Mouse (Mus musculus) T-helper 2 cell (primary cell): ENCODE data around the gene Jag2.

Experiments used
- in situ Hi-C: fragments of 300-600 bp; cut with MboI, MseI; formaldehyde crosslinking; loops from one replicate; pipeline ENCODE4 v1.15.1; 2025; ENCODE audit warnings: high pct_unique_total_duplicates

Jag2 gene

DNA sequence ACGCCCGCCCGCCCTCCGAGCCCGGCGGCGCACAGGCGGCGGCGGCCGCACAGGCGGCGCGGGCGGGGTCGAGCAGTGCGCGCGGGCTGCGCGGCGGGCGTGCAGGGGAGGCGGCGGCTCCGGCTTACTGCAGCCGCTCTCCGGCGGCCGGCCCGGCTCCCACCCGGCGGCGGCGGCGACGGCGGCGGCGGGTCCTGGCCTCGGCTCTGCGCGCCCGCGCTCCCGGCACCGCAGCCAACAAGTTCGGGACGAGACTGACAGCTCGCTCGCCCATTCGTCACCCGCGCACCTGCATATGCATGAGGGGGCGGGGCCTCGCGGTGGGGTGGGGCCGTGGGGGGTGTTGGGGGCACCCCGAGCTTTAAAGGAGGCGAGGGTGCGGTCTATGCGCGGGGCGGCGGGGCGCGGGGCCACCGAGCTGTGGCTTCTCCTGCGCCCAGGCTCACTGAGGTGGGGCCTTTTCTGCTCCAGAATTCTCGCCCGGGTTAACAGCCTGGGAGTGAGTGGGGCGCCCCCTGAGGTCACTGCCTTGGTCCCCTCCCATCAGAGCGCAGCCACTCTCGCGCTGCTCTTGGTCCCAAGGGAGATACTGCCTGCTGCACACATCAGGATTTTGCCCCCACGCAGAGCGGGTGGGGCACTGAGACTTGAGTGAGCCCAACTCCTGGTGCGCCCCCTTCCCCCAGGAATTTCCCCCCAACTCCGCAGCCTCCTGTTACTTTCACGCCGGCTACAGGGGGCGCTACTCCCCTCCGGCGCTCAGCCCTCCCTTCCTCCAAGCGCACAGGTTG, at the start of gene Jag2:
Gene Jag2, minus strand, starts transcription at position 215 of the 791 bp plus-strand sequence.
- in situ Hi-C loops = loop anchor here (25.0 kb wide), 1 partner anchor 792 kb away; the partner anchor contains the start of gene Kif26a

GRCm38 (mm10) chr12:112977156-112977555, 47.6 kb upstream of the Jag2 start:
- in situ Hi-C loops = no loop called here

GRCm38 (mm10) chr12:112976371-112977073, 46.9 kb upstream of the Jag2 start, which contains the start of gene Btbd6:
Gene Btbd6, plus strand, starts transcription at chr12:112976482.
- in situ Hi-C loops = no loop called here

DNA sequence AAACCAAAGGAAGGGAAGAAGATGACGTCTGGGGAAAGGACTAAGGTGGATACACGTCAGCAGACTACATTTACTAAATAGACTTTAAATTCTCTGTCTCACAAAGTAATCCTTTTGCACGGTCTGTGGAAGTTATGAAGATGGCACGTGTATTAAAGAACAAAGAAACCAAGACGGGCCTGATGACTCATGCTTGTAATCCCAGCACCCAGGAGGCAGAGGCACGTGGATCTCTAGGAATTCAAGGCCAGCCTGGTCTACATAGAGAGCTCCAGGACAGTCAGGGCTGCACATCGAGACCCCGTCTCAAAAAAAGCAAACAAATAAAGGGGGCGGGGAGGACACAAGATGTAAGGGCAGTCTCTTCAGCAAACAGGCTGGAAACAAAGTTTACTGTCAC, 45.2 kb upstream of the Jag2 start:
- in situ Hi-C loops = no loop called here

GRCm38 (mm10) chr12:112969616-112970015, 40.0 kb upstream of the Jag2 start:
- in situ Hi-C loops = no loop called here

- in situ Hi-C loops = no loop called here
These were observed 39.4 kb upstream of the Jag2 start for GRCm38 (mm10) chr12:112968943-112969342.

- in situ Hi-C loops = no loop called here
These were observed 36.2 kb upstream of the Jag2 start for GRCm38 (mm10) chr12:112965783-112966182.

- in situ Hi-C loops = no loop called here
These were observed 32.3 kb upstream of the Jag2 start for GRCm38 (mm10) chr12:112961872-112962271.

DNA sequence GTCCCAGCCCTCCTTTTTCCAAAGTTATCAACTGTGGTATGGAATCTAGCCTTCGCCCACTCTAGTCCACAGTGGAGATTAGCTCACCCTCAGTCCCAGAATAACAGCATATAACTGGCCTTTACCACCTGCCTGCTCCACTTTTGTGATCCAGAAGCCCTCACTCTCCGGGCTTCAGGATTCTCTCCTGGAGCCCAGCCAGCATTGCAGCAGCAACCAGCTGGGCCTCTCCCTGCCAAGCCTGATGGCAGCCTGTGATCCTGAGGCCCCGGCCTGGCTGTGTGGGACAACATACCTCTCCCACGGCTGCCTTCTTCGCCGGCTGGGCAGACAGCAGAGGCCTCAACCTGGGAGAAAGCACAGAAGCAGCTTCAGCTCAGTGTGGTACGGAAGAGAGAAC, 31.9 kb upstream of the Jag2 start:
- in situ Hi-C loops = no loop called here

GRCm38 (mm10) chr12:112959421-112959820, 29.8 kb upstream of the Jag2 start:
- in situ Hi-C loops = no loop called here

- in situ Hi-C loops = no loop called here
These were observed 28.7 kb upstream of the Jag2 start for GRCm38 (mm10) chr12:112958303-112958702.

- in situ Hi-C loops = no loop called here
These were observed 26.2 kb upstream of the Jag2 start for GRCm38 (mm10) chr12:112955800-112956199.

- in situ Hi-C loops = no loop called here
These were observed 23.5 kb upstream of the Jag2 start for GRCm38 (mm10) chr12:112952926-112953565.

DNA sequence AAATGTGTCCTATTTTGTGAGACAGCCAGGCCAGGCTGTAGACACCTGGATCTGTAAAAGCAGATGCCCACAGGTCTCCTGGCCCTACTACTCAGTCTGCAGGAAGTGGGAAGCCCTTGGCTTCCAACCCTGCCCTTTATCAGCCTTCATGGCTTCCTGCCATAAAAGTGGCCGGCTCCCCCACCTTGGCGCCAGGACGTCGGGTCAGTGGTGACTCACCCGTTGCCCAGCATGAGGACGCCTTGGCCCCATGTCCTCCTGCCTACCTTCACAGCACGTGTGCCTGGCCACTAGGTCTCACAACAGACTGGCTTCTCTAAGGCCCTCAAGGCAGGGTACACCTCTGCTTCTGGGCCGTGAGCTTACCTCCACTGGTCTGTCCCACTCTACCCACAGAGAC, 22.9 kb upstream of the Jag2 start:
- in situ Hi-C loops = no loop called here

DNA sequence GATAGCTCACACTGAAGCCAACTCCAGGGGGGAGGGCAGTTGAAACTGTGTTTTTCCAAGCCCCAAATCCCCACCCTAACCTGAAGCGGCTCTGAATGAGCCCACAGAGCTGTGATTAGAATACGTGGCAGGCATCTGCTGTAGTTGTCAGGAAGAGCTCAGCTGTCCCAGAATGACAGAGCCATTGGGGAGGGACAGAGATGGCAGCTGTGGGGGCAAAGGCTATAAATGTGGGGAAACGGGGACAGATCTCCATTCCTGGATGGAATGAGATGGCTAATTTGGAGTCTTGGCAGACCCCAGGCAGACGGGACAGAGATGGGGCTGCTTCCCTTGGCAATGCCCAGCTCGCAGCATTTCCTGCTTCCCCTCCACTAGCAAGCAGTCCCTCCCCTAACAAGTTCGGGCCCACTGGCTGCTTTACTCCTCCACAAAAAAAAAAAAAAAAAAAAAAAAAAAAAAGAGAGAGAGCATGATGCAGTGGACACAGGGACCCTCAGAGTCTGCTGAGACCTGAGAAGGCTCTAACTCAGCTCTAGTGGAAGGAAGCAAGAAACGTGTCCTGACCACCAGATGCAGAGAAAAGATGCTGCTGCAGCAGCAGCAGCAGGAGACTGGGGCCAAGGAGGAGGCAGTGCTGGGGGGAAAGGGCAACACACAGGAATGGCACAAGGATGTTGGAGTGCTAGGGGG, 21.7 kb upstream of the Jag2 start:
- in situ Hi-C loops = no loop called here

DNA sequence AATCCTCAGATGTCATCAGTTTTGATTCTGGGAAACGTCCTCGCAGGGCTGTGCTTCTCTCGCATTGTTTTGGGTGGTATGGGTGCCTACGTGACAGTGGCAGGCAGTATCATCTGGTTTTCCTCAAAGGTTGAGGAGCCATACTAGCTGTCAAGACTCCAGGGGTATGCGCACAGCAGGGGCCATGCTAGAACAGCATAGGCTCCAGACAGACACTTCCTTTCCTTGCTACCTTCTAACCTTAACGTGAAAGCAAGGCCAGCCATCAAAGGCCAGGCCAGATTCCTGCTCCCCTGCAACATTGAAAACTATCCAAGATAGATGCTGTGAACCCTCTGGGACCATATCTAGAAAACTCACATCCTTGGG, 21.2 kb upstream of the Jag2 start:
- in situ Hi-C loops = no loop called here

- in situ Hi-C loops = no loop called here
These were observed 20.6 kb upstream of the Jag2 start for GRCm38 (mm10) chr12:112950040-112950760.

GRCm38 (mm10) chr12:112947307-112947706, 17.7 kb upstream of the Jag2 start:
- in situ Hi-C loops = loop anchor here (5.0 to 25.0 kb wide), 3 partner anchors 70 to 810 kb away; partner anchors contain the start of genes Ahnak2, Clba1 and Kif26a

DNA sequence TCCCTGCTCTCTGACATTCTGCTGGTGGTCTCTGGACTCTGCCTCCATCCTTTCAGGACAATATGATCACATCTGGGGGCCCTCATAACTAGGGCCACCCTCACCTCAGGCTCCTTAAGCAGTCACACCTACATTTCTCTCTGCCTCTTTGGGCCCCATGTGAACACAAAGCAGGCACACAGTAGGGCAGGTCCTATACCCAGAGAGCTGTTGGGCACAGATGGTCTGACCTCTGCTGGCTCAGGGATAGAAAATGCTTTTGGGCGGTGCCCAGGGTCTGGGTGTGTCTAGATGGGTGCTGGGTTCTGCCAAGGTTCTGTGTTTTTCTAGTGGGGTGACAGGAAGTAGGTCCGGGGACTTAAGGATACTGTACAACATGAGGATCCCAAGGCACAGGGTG, 14.1 kb upstream of the Jag2 start:
- in situ Hi-C loops = loop anchor here (10.0 to 25.0 kb wide), 2 partner anchors 139 to 806 kb away; partner anchors contain the start of genes Ahnak2, Clba1 and Kif26a

- in situ Hi-C loops = loop anchor here (10.0 to 25.0 kb wide), 2 partner anchors 137 to 805 kb away; partner anchors contain the start of genes Ahnak2, Clba1 and Kif26a
These were observed 12.5 kb upstream of the Jag2 start, which contains the start of gene Nudt14 for GRCm38 (mm10) chr12:112941776-112942713. Gene Nudt14, minus strand, starts transcription at chr12:112942124.
